Mouse (Mus musculus): ENCODE results near the gene Camk1d. TPM values are rescaled to one million over a fixed set of nuclear protein-coding genes. Genes with fewer than 3 reads are reported as not detected.

Gene Camk1d
- total RNA-seq, 2 experiments from 2014 or later: 1.5 to 2.5 TPM

Other genes with a start within 250 kb of the Camk1d start
- 1 to 10 TPM; 3.7 to 6.4 TPM for gene Nudt5, start 130.5 kb upstream of the Camk1d start, total RNA-seq (2021)
- gene Cdc123, start 130.6 kb upstream of the Camk1d start, total RNA-seq (2021): 10 to 100 TPM; 64.9 to 70.5 TPM
- gene Gm13199, start 148.4 kb upstream of the Camk1d start, total RNA-seq (2021): under 1 TPM in 1 of 2 experiments, not detected in 1; 0.64 TPM
- 10 to 100 TPM; 29.1 to 34.2 TPM for gene Sec61a2, start 180.9 kb upstream of the Camk1d start, total RNA-seq (2021)
- 1 to 10 TPM; 2.9 to 3.7 TPM for gene Dhtkd1, start 228.3 kb upstream of the Camk1d start, total RNA-seq (2021)
- 10 to 100 TPM; 16.6 to 17.3 TPM for gene Upf2, start 237.0 kb upstream of the Camk1d start, total RNA-seq (2021)

All from gastrocnemius, postnatal 25 days (tissue).